Mouse (Mus musculus) cortical plate, adult 2 months (tissue): ENCODE data around the gene Cd59a.

ENCODE experiments used
- CTCF ChIP-seq: fragments of 200-500 bp; IDR thresholded peaks from 2 replicates; pipeline ENCODE4 v1.5.1; 2011; ENCODE audit warnings: mild to moderate bottlenecking, control low read depth, low read length; ENCODE audit not compliant: insufficient read depth; ENCODE audit errors: extremely low read depth
- POLR2A ChIP-seq: fragments of 200-500 bp; IDR thresholded peaks from 2 replicates; pipeline ENCODE4 v1.6.1; 2011; ENCODE audit warnings: mild to moderate bottlenecking, low read length, control low read depth; ENCODE audit not compliant: insufficient read depth; ENCODE audit errors: extremely low read depth

GRCm38 (mm10) chr2:104082474-104082873 lies 13.1 kb upstream of the Cd59a start:
- TF ChIP-seq CTCF, result no peak
- no peak for TF ChIP-seq POLR2A
